Mouse (Mus musculus) lung, embryonic 15.5 days (tissue): ENCODE measurements around the gene Ing1. TPM values are rescaled to one million over a fixed set of nuclear protein-coding genes. Genes with fewer than 3 reads are reported as not detected.

Source experiments
- ATAC-seq: fragments of 200-750 bp; cut with Nextera tagmentation; 2 replicates; pipeline ENCODE4 v1.8.0; 2017; ENCODE audit warnings: moderate number of reproducible peaks, borderline replicate concordance; ENCODE audit not compliant: low FRiP score, low TSS enrichment; ENCODE audit errors: extremely low read depth
- H3K27ac ChIP-seq: fragments of 300-500 bp; sonication (generic); 2 replicates; pipeline ENCODE4 v1.5.1; 2015; ENCODE audit warnings: moderate library complexity, mild to moderate bottlenecking, inconsistent platforms
- H3K27me3 ChIP-seq: fragments of 300-500 bp; sonication (generic); 2 replicates; pipeline ENCODE4 v1.6.1; 2015; ENCODE audit warnings: inconsistent platforms
- H3K36me3 ChIP-seq: fragments of 300-500 bp; sonication (generic); 2 replicates; pipeline ENCODE4 v1.6.1; 2015; ENCODE audit warnings: inconsistent platforms
- H3K4me1 ChIP-seq: fragments of 300-500 bp; sonication (generic); 2 replicates; pipeline ENCODE4 v1.6.1; 2015; ENCODE audit warnings: inconsistent platforms
- H3K4me2 ChIP-seq: fragments of 300-500 bp; sonication (generic); 2 replicates; pipeline ENCODE4 v1.6.1; 2015; ENCODE audit warnings: inconsistent platforms, mild to moderate bottlenecking, moderate library complexity
- H3K4me3 ChIP-seq: fragments of 300-500 bp; sonication (generic); 2 replicates; pipeline ENCODE4 v1.5.1; 2015; ENCODE audit warnings: mild to moderate bottlenecking, inconsistent platforms
- H3K9ac ChIP-seq: fragments of 300-500 bp; sonication (generic); 2 replicates; pipeline ENCODE4 v1.6.1; 2015; ENCODE audit warnings: inconsistent platforms
- H3K9me3 ChIP-seq: fragments of 300-500 bp; sonication (generic); 2 replicates; pipeline ENCODE4 v1.6.1; 2016; ENCODE audit warnings: inconsistent platforms
- WGBS: fragments of 180-500 bp; shearing (Covaris S2); methylation state at CpG from one replicate; pipeline ENCODE4 v1.1.7; 2015; 5-methylcytosine and 5-hydroxymethylcytosine counted together
- polyA plus RNA-seq: library from polyadenylated mRNA; unstranded; fragments of >200 nt; fragmentation: Nextera tagmentation; extraction: Ambion mirVana; gene quantifications from 2 replicates; pipeline ENCODE4 v1.2.1, GENCODE M21; 2015

The Ing1 gene
- polyA plus RNA-seq, result 47.4 and 48.1 TPM in 2 replicates

- H3K9me3 ChIP-seq, result no peaks in the 10 kb centered on the region
- H3K36me3 ChIP-seq, result no peaks in the 10 kb centered on the region
- H3K27ac ChIP-seq, result peak within 1 kb of the TSS; percentile 99
- peak within 1 kb of the TSS; percentile 81 for H3K4me2 ChIP-seq
- ATAC-seq, result peak; percentile 79
- H3K9ac ChIP-seq, result peak within 1 kb of the TSS; percentile 97
- H3K4me1 ChIP-seq, result peaks cover 27% of the 10 kb centered on the region
- WGBS, result under 1% methylated on average over 52 of the region's 52 CpGs
- H3K27me3 ChIP-seq, result no peaks in the 10 kb centered on the region
- H3K4me3 ChIP-seq, result peak within 1 kb of the TSS; percentile 94
These were observed at the start of gene Ing1 for GRCm38 (mm10) chr8:11554799-11555719. Gene Ing1, plus strand, starts transcription at chr8:11555571.

DNA sequence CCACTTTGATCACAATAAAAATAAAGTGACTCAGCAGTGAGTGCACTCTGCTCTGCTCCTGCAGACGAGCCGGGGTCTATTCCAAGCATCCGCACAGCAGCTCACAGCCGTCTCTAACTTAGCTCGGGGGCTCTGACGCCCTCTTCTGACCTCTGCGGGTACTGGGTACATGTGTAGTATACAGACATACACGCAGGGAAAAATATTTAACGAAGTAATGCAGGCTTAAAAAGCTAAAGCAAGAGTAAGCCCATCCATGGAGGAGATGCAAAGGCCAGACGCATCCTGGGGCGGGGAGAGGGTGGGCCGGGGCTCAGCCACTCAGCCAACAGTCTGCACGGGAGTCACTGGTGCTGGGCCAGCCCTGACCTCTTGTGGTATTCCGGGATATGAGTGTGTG, 49.3 kb upstream of the Ing1 start:
- no peak overlapping the region for H3K4me2 ChIP-seq
- H3K9ac ChIP-seq, result no peak overlapping the region
- 84% methylated on average over 14 of the region's 14 CpGs for WGBS
- no peaks in the 10 kb centered on the region for H3K9me3 ChIP-seq
- H3K27ac ChIP-seq, result no peak overlapping the region
- H3K4me3 ChIP-seq, result no peak overlapping the region
- no peaks in the 10 kb centered on the region for H3K4me1 ChIP-seq
- no peaks in the 10 kb centered on the region for H3K27me3 ChIP-seq
- no peak for ATAC-seq
- peaks cover 72% of the 10 kb centered on the region for H3K36me3 ChIP-seq

DNA sequence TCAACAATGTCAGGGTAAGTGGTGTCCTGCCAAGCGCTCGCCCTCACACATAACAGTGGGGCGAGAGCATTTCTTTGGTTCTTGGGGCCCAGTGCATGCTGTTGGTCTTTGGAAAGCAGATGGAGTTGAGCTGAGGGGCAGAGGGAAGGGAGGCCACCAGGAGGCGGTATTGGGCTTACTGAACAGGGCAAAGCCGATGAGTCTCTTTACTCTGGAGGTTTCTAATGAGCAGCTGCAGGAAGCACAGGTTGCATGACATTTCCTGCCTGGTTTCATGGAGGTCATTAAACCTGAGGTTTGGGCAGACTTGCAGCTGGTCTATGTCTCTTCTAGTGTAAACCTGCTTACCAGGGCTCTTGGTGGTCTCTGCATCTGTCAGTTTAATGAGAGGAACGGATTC, 48.6 kb upstream of the Ing1 start:
- no peak overlapping the region for H3K9ac ChIP-seq
- no peak overlapping the region for H3K27ac ChIP-seq
- WGBS, result 66% methylated on average over 6 of the region's 6 CpGs
- no peak overlapping the region for H3K4me3 ChIP-seq
- ATAC-seq, result no peak
- H3K4me1 ChIP-seq, result no peaks in the 10 kb centered on the region
- no peaks in the 10 kb centered on the region for H3K9me3 ChIP-seq
- H3K27me3 ChIP-seq, result no peaks in the 10 kb centered on the region
- no peak overlapping the region for H3K4me2 ChIP-seq
- peaks cover 79% of the 10 kb centered on the region for H3K36me3 ChIP-seq

DNA sequence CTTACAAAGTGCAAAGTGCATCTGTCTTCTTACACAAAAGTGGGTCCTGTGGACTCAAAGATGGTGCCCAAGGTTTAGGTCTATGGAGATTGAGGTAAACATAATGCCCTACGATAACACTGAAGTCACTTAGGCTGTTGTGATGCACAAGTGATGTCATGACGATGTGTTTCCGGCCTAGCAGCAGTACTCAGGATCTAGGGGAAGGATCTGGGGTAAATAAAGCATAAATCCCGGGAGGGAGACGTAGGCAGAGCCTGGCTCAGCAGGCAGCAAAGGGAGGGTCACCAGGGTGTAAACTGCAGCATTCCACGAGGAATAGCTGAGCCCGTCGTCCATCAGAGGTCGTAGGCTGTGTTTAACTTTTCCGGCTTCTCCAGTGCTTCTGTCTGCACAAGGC, 46.5 kb upstream of the Ing1 start:
- 79% methylated on average over 10 of the region's 10 CpGs for WGBS
- no peak overlapping the region for H3K4me3 ChIP-seq
- no peak overlapping the region for H3K27ac ChIP-seq
- H3K9ac ChIP-seq, result no peak overlapping the region
- no peaks in the 10 kb centered on the region for H3K9me3 ChIP-seq
- H3K27me3 ChIP-seq, result no peaks in the 10 kb centered on the region
- peaks cover 84% of the 10 kb centered on the region for H3K36me3 ChIP-seq
- no peaks in the 10 kb centered on the region for H3K4me1 ChIP-seq
- ATAC-seq, result no peak
- H3K4me2 ChIP-seq, result no peak overlapping the region

GRCm38 (mm10) chr8:11510971-11511370, 44.4 kb upstream of the Ing1 start:
- 81% methylated on average over 5 of the region's 5 CpGs for WGBS
- Histone ChIP-seq H3K4me2 (no peak overlapping the region), H3K27me3 (no peaks in the 10 kb centered on the region), H3K27ac (no peak overlapping the region), H3K4me3 (no peak overlapping the region), H3K4me1 (no peaks in the 10 kb centered on the region), H3K36me3 (peaks cover 80% of the 10 kb centered on the region), H3K9ac (no peak overlapping the region), H3K9me3 (no peaks in the 10 kb centered on the region)
- no peak for ATAC-seq

DNA sequence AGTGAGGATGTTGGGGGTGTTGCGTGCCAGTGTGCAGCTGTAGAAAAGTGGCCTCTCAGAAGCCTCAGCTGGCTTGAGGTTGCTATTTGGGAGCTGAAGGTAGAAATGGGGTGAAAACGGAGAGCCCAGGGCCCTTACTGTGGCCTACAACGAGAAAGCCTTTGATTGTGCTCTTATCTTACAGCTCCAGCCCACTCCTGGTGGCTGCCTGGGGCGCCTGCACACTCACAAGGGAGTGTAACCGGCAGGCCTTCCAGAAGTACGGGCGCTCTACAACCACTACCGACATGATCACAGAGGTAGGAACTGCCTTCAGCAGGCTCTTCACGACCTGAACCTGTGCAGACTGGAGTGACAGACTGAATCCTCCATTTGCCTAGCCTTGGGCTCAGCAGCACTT, 42.7 kb upstream of the Ing1 start:
- WGBS, result 80% methylated on average over 9 of the region's 9 CpGs

GRCm38 (mm10) chr8:11513247-11513646, 42.1 kb upstream of the Ing1 start:
- no peak for ATAC-seq
- Histone ChIP-seq H3K9ac (no peak overlapping the region), H3K27me3 (no peaks in the 10 kb centered on the region), H3K4me1 (no peaks in the 10 kb centered on the region), H3K4me3 (no peak overlapping the region), H3K4me2 (no peak overlapping the region), H3K9me3 (no peaks in the 10 kb centered on the region), H3K36me3 (peaks cover 79% of the 10 kb centered on the region), H3K27ac (no peak overlapping the region)
- 86% methylated on average over 5 of the region's 5 CpGs for whole genome bisulfite sequencing

More for the DNA sequence above, 42.7 kb upstream of the Ing1 start:
- peaks cover 80% of the 10 kb centered on the region for H3K36me3 ChIP-seq
- no peak overlapping the region for H3K4me3 ChIP-seq
- H3K4me2 ChIP-seq, result no peak overlapping the region
- no peak overlapping the region for H3K9ac ChIP-seq
- no peak overlapping the region for H3K27ac ChIP-seq
- no peaks in the 10 kb centered on the region for H3K27me3 ChIP-seq
- H3K9me3 ChIP-seq, result no peaks in the 10 kb centered on the region
- no peak for ATAC-seq
- no peaks in the 10 kb centered on the region for H3K4me1 ChIP-seq

- Histone ChIP-seq H3K9ac (no peak overlapping the region), H3K27ac (no peak overlapping the region), H3K36me3 (peaks cover 59% of the 10 kb centered on the region), H3K9me3 (no peaks in the 10 kb centered on the region), H3K27me3 (no peaks in the 10 kb centered on the region), H3K4me1 (no peaks in the 10 kb centered on the region), H3K4me3 (no peak overlapping the region), H3K4me2 (no peak overlapping the region)
- 96% methylated on average over 9 of the region's 9 CpGs for WGBS
- no peak for ATAC-seq
These were observed 39.1 kb upstream of the Ing1 start for GRCm38 (mm10) chr8:11516292-11516691.

DNA sequence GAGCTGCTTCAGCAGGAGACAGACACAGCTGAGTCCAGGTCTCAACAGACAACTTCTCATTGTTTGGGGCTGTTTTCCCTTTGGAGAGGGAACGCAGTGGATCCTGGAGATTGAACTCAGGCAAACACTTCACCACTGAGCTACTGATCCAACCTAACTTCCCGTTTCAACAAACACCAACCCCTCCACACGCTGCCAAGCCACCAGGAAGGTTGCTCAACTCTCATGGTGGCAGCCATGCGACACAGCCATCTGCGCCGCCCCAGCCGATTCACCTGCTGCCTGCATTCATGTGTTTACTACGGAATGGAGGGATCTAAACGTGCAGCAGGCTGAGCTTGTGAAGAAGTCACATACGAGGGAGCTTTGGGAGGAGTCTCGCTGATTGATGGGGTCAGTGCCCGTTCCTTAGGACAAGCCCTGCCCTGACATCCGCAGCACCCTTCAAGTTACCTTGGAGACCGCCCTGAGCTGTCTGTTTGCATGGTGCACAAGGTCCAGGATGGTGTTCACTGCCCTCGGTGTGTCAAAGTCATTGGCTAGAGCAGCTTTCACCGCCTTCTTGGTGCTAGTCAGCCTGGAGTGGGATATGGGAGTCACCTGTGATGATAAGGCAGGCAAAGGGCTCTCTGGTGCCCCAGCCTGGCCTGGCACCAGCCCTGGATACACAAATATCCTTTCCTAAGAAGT, 37.9 kb upstream of the Ing1 start:
- Histone ChIP-seq H3K4me3 (no peak overlapping the region), H3K4me1 (no peaks in the 10 kb centered on the region), H3K4me2 (no peak overlapping the region), H3K36me3 (peaks cover 53% of the 10 kb centered on the region), H3K27me3 (no peaks in the 10 kb centered on the region), H3K27ac (peak overlapping the region; percentile 22; the same call in 1 of the 2 replicates), H3K9ac (no peak overlapping the region), H3K9me3 (no peaks in the 10 kb centered on the region)
- 65% methylated on average over 16 of the region's 16 CpGs for WGBS
- ATAC-seq, result no peak

GRCm38 (mm10) chr8:11518056-11518396, 37.3 kb upstream of the Ing1 start:
- WGBS, result 79% methylated on average over 6 of the region's 6 CpGs
- 0 out of 2 replicates have a peak overlapping the region, but pooled peaks have one; percentile 39 for H3K27ac ChIP-seq
- H3K4me3 ChIP-seq, result no peak overlapping the region
- H3K4me1 ChIP-seq, result no peaks in the 10 kb centered on the region
- no peaks in the 10 kb centered on the region for H3K9me3 ChIP-seq
- H3K4me2 ChIP-seq, result no peak overlapping the region
- H3K36me3 ChIP-seq, result peaks cover 48% of the 10 kb centered on the region
- no peaks in the 10 kb centered on the region for H3K27me3 ChIP-seq
- H3K9ac ChIP-seq, result no peak overlapping the region
- no peak for ATAC-seq

- H3K9me3 ChIP-seq, result no peaks in the 10 kb centered on the region
- ATAC-seq, result 0 out of 2 replicates have a peak, but pooled peaks have one; percentile 15
- H3K9ac ChIP-seq, result no peak overlapping the region
- no peaks in the 10 kb centered on the region for H3K27me3 ChIP-seq
- no peak overlapping the region for H3K4me3 ChIP-seq
- H3K4me1 ChIP-seq, result no peaks in the 10 kb centered on the region
- no peak overlapping the region for H3K4me2 ChIP-seq
- peaks cover 43% of the 10 kb centered on the region for H3K36me3 ChIP-seq
- WGBS, result 83% methylated on average over 11 of the region's 11 CpGs
- H3K27ac ChIP-seq, result 0 out of 2 replicates have a peak overlapping the region, but pooled peaks have one; percentile 39
These were observed 36.7 kb upstream of the Ing1 start for GRCm38 (mm10) chr8:11518676-11519075.

GRCm38 (mm10) chr8:11523331-11523730, 32.0 kb upstream of the Ing1 start:
- no peak overlapping the region for H3K9ac ChIP-seq
- no peak overlapping the region for H3K4me2 ChIP-seq
- H3K27me3 ChIP-seq, result no peaks in the 10 kb centered on the region
- WGBS, result 77% methylated on average over 3 of the region's 3 CpGs
- H3K9me3 ChIP-seq, result no peaks in the 10 kb centered on the region
- no peaks in the 10 kb centered on the region for H3K4me1 ChIP-seq
- no peak overlapping the region for H3K4me3 ChIP-seq
- ATAC-seq, result no peak
- no peak overlapping the region for H3K27ac ChIP-seq
- peaks cover 20% of the 10 kb centered on the region for H3K36me3 ChIP-seq
